Mouse (Mus musculus) hindbrain, embryonic 15.5 days (tissue): ENCODE data around the gene Irf2. TPM values are rescaled to one million over a fixed set of nuclear protein-coding genes. Genes with fewer than 3 reads are reported as not detected.

Source experiments
- ATAC-seq: fragments of 200-750 bp; cut with Nextera tagmentation; 2 replicates; pipeline ENCODE4 v1.8.0; 2017; ENCODE audit warnings: low read depth, moderate number of reproducible peaks, moderate TSS enrichment; ENCODE audit not compliant: low FRiP score
- H3K27ac ChIP-seq: fragments of 300-500 bp; sonication (generic); replicated peaks from 2 replicates; pipeline ENCODE4 v1.5.1; 2015; ENCODE audit warnings: mild to moderate bottlenecking, inconsistent platforms
- H3K27me3 ChIP-seq: fragments of 300-500 bp; sonication (generic); 2 replicates; pipeline ENCODE4 v1.6.1; 2015; ENCODE audit warnings: control low read depth, inconsistent platforms
- H3K36me3 ChIP-seq: fragments of 300-500 bp; sonication (generic); 2 replicates; pipeline ENCODE4 v1.6.1; 2015; ENCODE audit warnings: control low read depth, inconsistent platforms
- H3K4me1 ChIP-seq: fragments of 300-500 bp; sonication (generic); replicated peaks from 2 replicates; pipeline ENCODE4 v1.6.1; 2015; ENCODE audit warnings: control low read depth, inconsistent platforms
- H3K4me2 ChIP-seq: fragments of 300-500 bp; sonication (generic); 2 replicates; pipeline ENCODE4 v1.6.1; 2015; ENCODE audit warnings: moderate library complexity, mild to moderate bottlenecking, inconsistent platforms
- H3K4me3 ChIP-seq: fragments of 300-500 bp; sonication (generic); 2 replicates; pipeline ENCODE4 v1.5.1; 2015; ENCODE audit warnings: mild to moderate bottlenecking, inconsistent platforms
- H3K9ac ChIP-seq: fragments of 300-500 bp; sonication (generic); 2 replicates; pipeline ENCODE4 v1.6.1; 2015; ENCODE audit warnings: inconsistent platforms
- H3K9me3 ChIP-seq: fragments of 300-500 bp; sonication (generic); 2 replicates; pipeline ENCODE4 v1.6.1; 2016; ENCODE audit warnings: control low read depth, inconsistent platforms
- WGBS: fragments of 180-500 bp; shearing (Covaris S2); methylation state at CpG from one replicate; pipeline ENCODE4 v1.1.7; 2015; 5-methylcytosine and 5-hydroxymethylcytosine counted together
- polyA plus RNA-seq: library from polyadenylated mRNA; unstranded; fragments of >200 nt; fragmentation: Nextera tagmentation; extraction: Ambion mirVana; gene quantifications from 2 replicates; pipeline ENCODE4 v1.2.1, GENCODE M21; 2015

Gene Irf2
- polyA plus RNA-seq, 1 experiment from 2014 or later, result 11.2 TPM

DNA sequence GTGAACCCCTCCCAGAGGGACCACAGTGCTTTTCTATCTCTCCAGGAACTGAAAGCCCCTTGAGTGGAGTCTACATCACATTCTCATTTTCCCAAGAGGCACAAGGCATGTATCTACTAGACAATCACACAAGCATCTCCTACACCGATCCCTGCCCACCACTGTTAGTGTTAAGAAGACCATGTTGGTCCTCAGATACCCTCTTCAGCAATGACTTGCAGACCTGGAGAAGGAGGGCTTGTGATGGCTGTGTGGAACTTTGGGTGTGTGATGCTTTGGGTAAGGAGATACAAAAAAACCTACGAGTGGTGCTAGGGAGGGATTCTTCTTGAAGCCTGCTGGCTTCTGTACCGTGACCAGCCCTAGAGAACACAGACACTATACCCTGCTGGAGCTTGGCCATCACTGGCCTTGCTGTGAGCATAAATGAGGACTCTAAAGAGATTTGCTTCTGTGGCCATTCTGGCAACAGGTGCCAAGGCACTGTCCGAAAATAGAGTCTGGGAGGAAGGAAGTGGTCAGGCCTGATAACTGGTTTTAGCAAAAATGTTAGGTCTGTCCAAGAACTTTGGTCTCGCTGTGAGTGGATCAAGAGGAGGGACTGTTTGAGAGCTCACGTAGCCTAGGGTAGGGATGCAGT lies 110.8 kb downstream of the Irf2 start:
- 91% methylated on average over 6 of the region's 6 CpGs for WGBS
- Histone ChIP-seq H3K27me3 (no peaks in the 10 kb centered on the region), H3K4me1 (no peaks in the 10 kb centered on the region), H3K36me3 (peaks cover 8% of the 10 kb centered on the region; the same call in 1 of the 2 replicates), H3K9ac (no peak overlapping the region), H3K9me3 (no peaks in the 10 kb centered on the region), H3K4me2 (no peak overlapping the region), H3K27ac (no peak overlapping the region), H3K4me3 (no peak overlapping the region)
- ATAC-seq, result no peak

DNA sequence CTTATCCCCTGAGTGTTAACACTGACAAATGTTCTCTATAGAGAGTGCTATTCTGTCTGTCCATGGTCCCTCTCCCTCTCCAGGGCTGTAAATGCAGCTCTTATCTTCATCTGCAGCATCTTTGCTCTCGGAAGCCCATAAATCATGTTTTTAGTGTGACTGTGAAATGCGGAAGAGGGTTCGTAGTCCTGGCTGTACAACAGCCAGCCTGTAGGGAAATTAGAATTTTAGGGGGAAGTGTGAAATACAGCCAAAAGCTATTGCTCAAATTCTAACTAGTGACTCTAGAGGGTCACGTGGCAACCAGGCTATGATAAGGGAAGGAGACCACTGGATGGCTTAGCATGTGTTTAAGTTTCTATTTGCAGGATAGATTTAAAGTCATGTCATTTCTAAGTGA lies 112.0 kb downstream of the Irf2 start:
- H3K4me2 ChIP-seq, result no peak overlapping the region
- whole genome bisulfite sequencing, result 66% methylated on average over 4 of the region's 4 CpGs
- no peak for ATAC-seq
- H3K9me3 ChIP-seq, result no peaks in the 10 kb centered on the region
- H3K4me3 ChIP-seq, result no peak overlapping the region
- H3K9ac ChIP-seq, result no peak overlapping the region
- H3K4me1 ChIP-seq, result no peaks in the 10 kb centered on the region
- H3K36me3 ChIP-seq, result no peaks in the 10 kb centered on the region
- H3K27me3 ChIP-seq, result no peaks in the 10 kb centered on the region
- no peak overlapping the region for H3K27ac ChIP-seq

DNA sequence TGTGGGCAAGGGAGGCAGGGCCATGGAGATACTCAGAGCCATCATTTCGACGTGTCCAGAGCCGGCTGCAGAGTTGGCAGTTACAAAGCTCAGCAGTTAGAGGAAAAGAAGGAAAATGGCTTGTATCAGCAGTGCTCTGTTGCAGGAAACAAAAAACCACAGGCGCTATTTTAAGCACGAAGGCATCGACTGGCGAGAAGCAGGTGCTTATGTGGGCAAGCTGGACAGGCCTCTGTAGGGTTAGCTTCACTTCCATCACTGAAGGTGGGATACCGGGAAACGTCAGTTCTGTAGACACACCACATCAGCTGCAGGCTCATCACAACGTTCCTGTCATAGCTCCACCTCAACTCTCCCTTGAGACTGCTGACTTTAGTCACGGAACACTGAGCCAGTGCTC lies 112.8 kb downstream of the Irf2 start:
- no peak overlapping the region for H3K9ac ChIP-seq
- H3K4me2 ChIP-seq, result no peak overlapping the region
- no peak overlapping the region for H3K27ac ChIP-seq
- H3K4me3 ChIP-seq, result no peak overlapping the region
- H3K27me3 ChIP-seq, result no peaks in the 10 kb centered on the region
- H3K36me3 ChIP-seq, result no peaks in the 10 kb centered on the region
- H3K9me3 ChIP-seq, result no peaks in the 10 kb centered on the region
- 81% methylated on average over 11 of the region's 11 CpGs for WGBS
- no peak for ATAC-seq
- no peaks in the 10 kb centered on the region for H3K4me1 ChIP-seq

DNA sequence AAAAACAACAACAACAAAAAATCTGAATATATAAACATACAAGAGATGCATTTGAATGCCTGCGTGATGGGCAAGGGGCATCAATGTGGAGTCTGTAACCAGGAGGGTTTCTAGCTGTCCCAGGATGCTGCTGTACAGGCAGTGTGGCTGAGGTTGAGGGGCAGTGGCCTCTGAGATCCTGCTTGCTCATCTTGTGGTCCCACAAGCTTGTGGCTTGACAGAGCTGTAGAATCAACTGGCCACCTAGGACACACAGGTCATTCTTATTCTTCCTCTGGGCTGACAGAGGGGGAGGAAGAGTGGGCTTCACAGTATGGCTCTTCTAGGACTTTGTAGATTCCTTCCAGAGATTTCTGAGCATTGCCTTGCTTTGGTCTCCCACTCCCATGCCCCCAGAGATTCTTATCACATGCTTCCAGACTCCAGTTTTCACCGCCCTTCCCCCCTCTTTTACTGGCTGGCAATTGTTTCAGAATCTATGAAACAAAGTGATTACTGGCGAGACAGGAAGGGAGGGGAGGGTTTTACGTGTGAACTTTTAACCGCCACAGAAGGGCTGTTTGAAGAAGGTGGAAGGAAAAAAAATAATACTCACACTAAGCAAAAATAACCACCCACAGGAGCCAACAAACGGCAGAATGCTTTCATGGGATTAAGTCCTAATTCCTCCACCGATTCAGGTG lies 119.8 kb downstream of the Irf2 start:
- WGBS, result 52% methylated on average over 7 of the region's 7 CpGs
- no peak overlapping the region for H3K27ac ChIP-seq
- no peaks in the 10 kb centered on the region for H3K27me3 ChIP-seq
- H3K36me3 ChIP-seq, result no peaks in the 10 kb centered on the region
- ATAC-seq, result no peak
- H3K4me2 ChIP-seq, result no peak overlapping the region
- H3K4me3 ChIP-seq, result no peak overlapping the region
- H3K9ac ChIP-seq, result no peak overlapping the region
- no peaks in the 10 kb centered on the region for H3K9me3 ChIP-seq
- no peaks in the 10 kb centered on the region; the same call in 1 of the 2 replicates for H3K4me1 ChIP-seq

DNA sequence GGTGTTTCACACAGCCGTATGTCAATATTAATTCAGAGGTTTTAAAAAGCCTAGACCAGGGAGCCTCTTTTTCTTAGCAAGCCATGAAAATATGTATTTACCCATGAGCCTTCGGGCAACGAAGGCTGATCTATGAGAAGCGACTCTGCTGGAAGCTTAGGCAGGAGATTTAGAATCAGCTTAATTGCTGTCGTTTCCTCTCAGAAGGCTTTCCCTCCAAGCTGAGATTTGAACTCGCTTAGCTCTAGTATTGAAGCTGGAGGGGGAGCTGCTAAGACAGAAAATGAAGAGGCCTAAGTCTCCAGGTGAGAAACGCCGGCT lies 120.3 kb downstream of the Irf2 start:
- Histone ChIP-seq H3K4me1 (no peaks in the 10 kb centered on the region; the same call in 1 of the 2 replicates), H3K4me3 (no peak overlapping the region), H3K9me3 (no peaks in the 10 kb centered on the region), H3K9ac (no peak overlapping the region), H3K36me3 (no peaks in the 10 kb centered on the region), H3K27me3 (no peaks in the 10 kb centered on the region), H3K27ac (no peak overlapping the region), H3K4me2 (no peak overlapping the region)
- 73% methylated on average over 8 of the region's 8 CpGs for WGBS
- ATAC-seq, result no peak

DNA sequence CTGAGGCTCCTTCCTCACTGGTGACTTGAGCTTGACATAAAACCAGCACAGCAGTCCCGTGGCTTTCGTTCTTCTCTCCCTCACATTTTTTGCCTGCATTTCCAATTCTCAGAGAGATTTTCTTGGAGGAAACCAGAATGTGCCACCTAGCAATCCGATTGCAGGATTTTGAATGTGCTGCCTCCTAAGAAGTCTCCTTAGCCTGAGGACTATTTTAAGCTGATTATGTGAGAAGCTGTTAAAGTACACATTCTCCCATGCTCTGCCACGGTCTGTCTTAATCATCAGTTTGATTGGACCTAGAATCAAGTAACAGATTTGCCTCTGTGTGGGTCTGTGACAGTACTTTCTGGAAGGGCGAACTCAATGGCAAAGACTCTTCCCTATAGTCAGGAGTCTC lies 123.0 kb downstream of the Irf2 start:
- Histone ChIP-seq H3K9ac (no peak overlapping the region), H3K4me3 (no peak overlapping the region), H3K4me1 (no peaks in the 10 kb centered on the region; the same call in 1 of the 2 replicates), H3K27me3 (no peaks in the 10 kb centered on the region), H3K9me3 (no peaks in the 10 kb centered on the region), H3K4me2 (no peak overlapping the region), H3K27ac (no peak overlapping the region), H3K36me3 (no peaks in the 10 kb centered on the region)
- no peak for ATAC-seq
- WGBS, result 94% methylated on average over 5 of the region's 5 CpGs

DNA sequence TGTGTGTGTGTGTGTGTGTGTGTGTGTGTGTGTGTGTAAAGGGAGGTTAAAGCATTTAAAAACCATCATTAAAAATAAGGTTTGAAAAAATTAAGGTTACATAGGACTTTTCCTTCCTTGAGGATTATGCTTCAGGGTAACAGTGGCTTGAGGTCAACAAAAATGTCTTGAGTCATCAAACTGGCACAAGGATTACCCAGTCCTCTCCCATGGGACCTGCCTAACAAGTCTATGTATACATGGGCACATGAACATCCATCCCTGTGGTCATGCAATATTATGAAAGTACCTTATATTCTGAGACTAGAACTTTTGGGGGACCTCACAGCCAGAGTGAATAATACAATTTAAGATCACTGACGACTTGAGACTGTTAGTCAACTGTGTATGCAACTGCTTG lies 125.9 kb downstream of the Irf2 start:
- Histone ChIP-seq H3K36me3 (no peaks in the 10 kb centered on the region), H3K27ac (no peak overlapping the region), H3K4me3 (no peak overlapping the region), H3K4me1 (no peaks in the 10 kb centered on the region), H3K9ac (no peak overlapping the region), H3K9me3 (no peaks in the 10 kb centered on the region), H3K4me2 (no peak overlapping the region), H3K27me3 (no peaks in the 10 kb centered on the region)
- ATAC-seq, result no peak
- 84% methylated on average over 1 of the region's 1 CpGs for WGBS

DNA sequence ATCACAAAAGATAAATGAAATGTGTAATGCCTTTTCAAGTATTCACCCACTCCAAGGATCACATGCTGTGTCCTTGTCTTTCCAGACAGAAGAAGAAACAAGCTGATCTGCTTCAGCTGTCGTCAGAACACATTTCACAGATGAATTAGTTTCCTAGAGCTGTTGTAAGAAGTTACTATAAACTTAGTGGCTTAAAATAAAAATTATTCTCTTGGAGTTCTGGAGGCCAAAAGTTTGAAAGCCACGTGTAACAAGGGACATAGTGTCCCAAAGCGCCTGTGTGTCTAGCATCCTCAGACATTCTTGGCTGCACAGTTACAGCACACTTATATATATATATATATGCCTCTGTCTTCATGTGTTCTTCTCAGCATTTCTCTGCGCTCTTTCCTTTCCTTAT lies 127.9 kb downstream of the Irf2 start:
- H3K9ac ChIP-seq, result no peak overlapping the region
- WGBS, result 47% methylated on average over 4 of the region's 4 CpGs
- no peaks in the 10 kb centered on the region for H3K36me3 ChIP-seq
- H3K27ac ChIP-seq, result no peak overlapping the region
- no peaks in the 10 kb centered on the region for H3K9me3 ChIP-seq
- ATAC-seq, result no peak
- H3K4me2 ChIP-seq, result no peak overlapping the region
- H3K27me3 ChIP-seq, result no peaks in the 10 kb centered on the region
- no peak overlapping the region for H3K4me3 ChIP-seq
- H3K4me1 ChIP-seq, result no peaks in the 10 kb centered on the region

DNA sequence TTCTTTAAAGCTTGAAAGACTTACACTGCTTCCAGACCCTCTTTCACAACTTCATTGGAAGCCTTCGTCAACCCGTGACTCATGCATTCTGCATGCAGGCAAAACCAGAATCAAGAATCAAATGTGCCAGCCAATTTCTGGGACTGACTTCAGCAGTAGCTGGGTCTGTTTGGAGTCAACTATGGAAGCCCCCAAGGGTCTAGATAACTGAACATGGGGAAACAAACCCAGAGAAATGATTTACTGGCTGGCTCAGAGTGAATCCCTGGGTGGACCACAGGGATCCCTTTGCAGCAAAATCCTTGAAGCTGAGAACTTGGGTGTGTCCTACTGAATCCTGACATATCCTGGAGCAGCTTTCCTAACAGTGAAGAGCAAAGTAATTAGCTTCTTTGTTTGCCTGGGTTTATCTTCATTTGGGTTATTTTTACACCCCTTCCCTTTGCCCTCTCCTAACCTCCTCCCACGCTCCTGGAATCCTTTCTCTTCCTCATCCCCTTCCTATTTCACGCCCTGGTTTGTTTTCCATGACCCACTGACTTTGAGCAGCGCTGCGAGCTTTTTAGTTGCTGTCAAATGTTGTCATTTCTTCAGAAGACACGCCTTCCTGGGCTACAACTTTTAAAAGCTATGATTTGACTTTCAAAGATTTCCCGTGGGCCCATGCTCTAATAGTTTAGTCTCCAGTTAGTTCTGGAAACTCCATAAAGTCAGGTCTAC lies 129.0 kb downstream of the Irf2 start:
- H3K4me1 ChIP-seq, result no peaks in the 10 kb centered on the region
- no peak overlapping the region for H3K4me2 ChIP-seq
- no peak overlapping the region for H3K4me3 ChIP-seq
- H3K27me3 ChIP-seq, result no peaks in the 10 kb centered on the region
- H3K36me3 ChIP-seq, result no peaks in the 10 kb centered on the region
- 70% methylated on average over 8 of the region's 8 CpGs for WGBS
- H3K9me3 ChIP-seq, result no peaks in the 10 kb centered on the region
- H3K9ac ChIP-seq, result no peak overlapping the region
- no peak for ATAC-seq
- H3K27ac ChIP-seq, result no peak overlapping the region

DNA sequence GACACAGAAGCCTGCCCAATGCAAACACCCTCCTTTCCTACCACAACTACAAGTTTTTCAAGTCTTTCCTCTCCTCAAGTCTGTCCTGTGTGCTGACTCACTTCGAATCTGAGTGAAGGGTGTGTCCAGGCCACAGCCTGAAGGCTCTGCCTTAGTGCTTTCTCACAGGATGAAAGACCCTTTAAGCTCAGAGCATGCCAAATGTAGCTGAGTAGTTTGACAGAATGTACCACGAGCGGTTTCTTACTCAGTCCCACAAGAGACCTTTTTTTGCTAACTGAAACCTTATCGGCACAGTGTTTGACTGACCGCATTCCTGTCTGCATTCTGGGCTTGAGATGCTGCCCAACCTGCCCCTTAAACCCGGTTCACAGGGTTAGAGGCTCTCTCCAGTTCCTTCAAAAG lies 130.0 kb downstream of the Irf2 start:
- H3K9me3 ChIP-seq, result no peaks in the 10 kb centered on the region
- H3K36me3 ChIP-seq, result no peaks in the 10 kb centered on the region
- no peaks in the 10 kb centered on the region for H3K27me3 ChIP-seq
- no peak overlapping the region for H3K27ac ChIP-seq
- no peaks in the 10 kb centered on the region for H3K4me1 ChIP-seq
- no peak for ATAC-seq
- H3K4me2 ChIP-seq, result no peak overlapping the region
- H3K4me3 ChIP-seq, result no peak overlapping the region
- no peak overlapping the region for H3K9ac ChIP-seq
- 83% methylated on average over 6 of the region's 6 CpGs for WGBS

DNA sequence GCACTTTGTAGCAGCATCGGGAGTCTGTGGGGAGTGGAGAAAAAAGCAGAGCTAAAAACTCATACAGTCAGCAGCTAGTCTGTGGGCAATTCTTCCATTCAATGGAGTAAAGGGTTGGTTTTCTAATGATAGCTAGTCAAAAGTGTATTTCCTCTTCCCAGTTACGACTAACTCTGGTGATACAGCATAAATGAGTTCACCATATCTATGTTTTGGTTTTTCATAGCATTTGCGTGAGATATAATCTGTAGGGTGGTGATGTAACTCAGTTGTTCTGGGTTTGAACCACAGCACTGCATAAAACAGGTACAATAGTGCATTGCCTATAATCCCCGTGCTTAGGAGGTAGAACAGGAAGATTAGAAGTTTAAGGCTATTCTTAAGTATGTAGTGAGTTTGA lies 131.6 kb downstream of the Irf2 start:
- H3K27me3 ChIP-seq, result no peaks in the 10 kb centered on the region
- H3K9ac ChIP-seq, result no peak overlapping the region
- H3K27ac ChIP-seq, result no peak overlapping the region
- 90% methylated on average over 4 of the region's 4 CpGs for WGBS
- H3K36me3 ChIP-seq, result no peaks in the 10 kb centered on the region
- no peak for ATAC-seq
- H3K4me1 ChIP-seq, result no peaks in the 10 kb centered on the region
- H3K9me3 ChIP-seq, result no peaks in the 10 kb centered on the region
- H3K4me2 ChIP-seq, result no peak overlapping the region
- H3K4me3 ChIP-seq, result no peak overlapping the region

DNA sequence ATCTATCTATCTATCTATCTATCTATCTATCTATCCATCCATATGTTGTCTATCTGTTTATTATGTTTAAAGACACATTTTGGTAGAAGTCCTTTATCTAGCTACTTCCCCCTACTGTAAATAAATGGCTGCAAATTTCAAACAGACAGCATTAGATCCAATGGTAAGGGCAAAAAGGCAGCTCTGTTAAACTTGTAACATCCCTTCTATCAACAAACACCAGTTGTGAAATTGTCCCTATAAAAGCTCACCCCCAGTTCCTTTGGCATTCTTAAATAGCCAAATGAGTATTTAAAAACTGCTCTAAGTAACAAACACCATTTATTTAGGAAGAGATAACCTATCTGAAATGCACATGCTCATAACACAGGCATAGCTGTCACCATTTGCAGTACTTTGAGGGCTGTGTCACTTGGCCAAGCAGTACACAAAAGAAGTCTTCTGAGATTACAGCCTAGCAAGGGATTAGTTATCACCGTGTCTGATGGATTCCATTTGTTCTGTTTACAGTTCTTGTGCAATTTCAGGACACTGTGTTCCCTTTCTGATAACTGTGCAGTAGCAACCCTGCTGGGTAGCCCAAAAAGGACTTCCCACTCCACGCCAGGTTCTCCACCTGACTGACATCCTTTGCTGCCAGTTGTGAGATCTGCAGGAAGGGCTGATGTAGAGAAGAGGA lies 136.2 kb downstream of the Irf2 start:
- Histone ChIP-seq H3K27ac (no peak overlapping the region), H3K9me3 (no peaks in the 10 kb centered on the region), H3K4me2 (no peak overlapping the region), H3K9ac (no peak overlapping the region), H3K27me3 (no peaks in the 10 kb centered on the region), H3K4me3 (no peak overlapping the region), H3K4me1 (no peaks in the 10 kb centered on the region), H3K36me3 (no peaks in the 10 kb centered on the region)
- WGBS, result 67% methylated on average over 2 of the region's 2 CpGs
- ATAC-seq, result no peak
